In genomic region chr5:143346367-143346766, GRCm38 (mm10) we compare ENCODE assay signal across 23 mouse cellular contexts. TPM values are rescaled to one million over a fixed set of nuclear protein-coding genes. Genes with fewer than 3 reads are reported as not detected.
DNase-seq lines count a peak whose midpoint lies in the region; ATAC-seq and TF ChIP-seq lines count a peak whose summit lies in the region.
"Had no signal": no experiment of that assay in that cellular context is flagged by ENCODE, and none has a peak within 500 bp of the region (broad histone marks: within the 10 kb centered on the region; RNA-seq: fewer than 3 reads in every experiment).

No protein-coding gene starts in this region.

- H3K9me3 ChIP-seq in hindbrain, postnatal 0 days (ENCODE audit: low read length) = peaks cover 7% of the 10 kb centered on the region; the same call in 1 of the 2 replicates
- peaks cover 10% of the 10 kb centered on the region; the same call in 1 of the 2 replicates for H3K9me3 ChIP-seq in hindbrain, embryonic 14.5 days (ENCODE audit: control insufficient read depth, low read length)
- no peaks in the 10 kb centered on the region for H3K9me3 ChIP-seq in kidney, embryonic 15.5 days (replicated peaks)
- H3K9me3 ChIP-seq in neural tube, embryonic 15.5 days (replicated peaks) = no peaks in the 10 kb centered on the region; the same call in 1 of the 2 replicates

- WGBS in hindbrain, postnatal 0 days = 51% methylated on average over 8 of the region's 8 CpGs
- 68% methylated on average over 8 of the region's 8 CpGs for WGBS in hindbrain, embryonic 14.5 days
- 44% methylated on average over 8 of the region's 8 CpGs for WGBS in kidney, embryonic 15.5 days
- WGBS in neural tube, embryonic 15.5 days = 54% methylated on average over 8 of the region's 8 CpGs

- no peak for ATAC-seq in hindbrain, postnatal 0 days
- no peak for ATAC-seq in hindbrain, embryonic 14.5 days (ENCODE audit: low FRiP score)
- ATAC-seq in kidney, embryonic 15.5 days (replicated peaks; ENCODE audit: low FRiP score) = peak; percentile 86
- ATAC-seq in neural tube, embryonic 15.5 days (ENCODE audit: low FRiP score) = no peak
- ATAC-seq in erythroblast, adult 5-6 weeks (replicated peaks; ENCODE audit: low FRiP score, poor library complexity, severe bottlenecking) = no peak
- ATAC-seq: lung, postnatal 0 days had no signal

- H3K36me3 ChIP-seq in hindbrain, postnatal 0 days (ENCODE audit: insufficient read depth, low read length) = no peaks in the 10 kb centered on the region
- H3K36me3 ChIP-seq in hindbrain, embryonic 14.5 days (replicated peaks; ENCODE audit: control insufficient read depth, insufficient read depth) = no peaks in the 10 kb centered on the region
- H3K36me3 ChIP-seq in kidney, embryonic 15.5 days = no peaks in the 10 kb centered on the region
- no peaks in the 10 kb centered on the region for H3K36me3 ChIP-seq in neural tube, embryonic 15.5 days
- H3K36me3 ChIP-seq: embryonic facial prominence, embryonic 13.5 days; heart, embryonic 13.5 days had no signal

- H3K27ac ChIP-seq in hindbrain, postnatal 0 days = no peak overlapping the region
- H3K27ac ChIP-seq in hindbrain, embryonic 14.5 days = no peak overlapping the region
- peak overlapping the region; percentile 62 for H3K27ac ChIP-seq in kidney, embryonic 15.5 days
- peak overlapping the region; percentile 56; the same call in 1 of the 2 replicates for H3K27ac ChIP-seq in neural tube, embryonic 15.5 days (replicated peaks)
- H3K27ac ChIP-seq: embryonic facial prominence, embryonic 13.5 days; heart, embryonic 13.5 days; layer of hippocampus, adult 2 months; liver, embryonic 14.5 days; stomach, postnatal 0 days had no signal

- TF ChIP-seq CTCF in hindbrain, postnatal 0 days (IDR thresholded peaks at IDR 0.05; ENCODE audit: low read depth) = no peak
- no peak for TF ChIP-seq CTCF in brain, embryonic 14.5 days (IDR thresholded peaks at IDR 0.05; ENCODE audit: borderline replicate concordance, extremely low read depth, insufficient read depth, insufficient read length)

- no peak overlapping the region for H3K4me3 ChIP-seq in hindbrain, postnatal 0 days (ENCODE audit: low read length)
- H3K4me3 ChIP-seq in hindbrain, embryonic 14.5 days (replicated peaks; ENCODE audit: low read length) = no peak overlapping the region
- H3K4me3 ChIP-seq in kidney, embryonic 15.5 days (replicated peaks) = no peak overlapping the region
- H3K4me3 ChIP-seq in neural tube, embryonic 15.5 days (replicated peaks) = no peak overlapping the region
- H3K4me3 ChIP-seq: embryonic facial prominence, embryonic 13.5 days; heart, embryonic 13.5 days; layer of hippocampus, adult 2 months had no signal

- H3K27me3 ChIP-seq in hindbrain, postnatal 0 days (ENCODE audit: insufficient read depth, low read length) = no peaks in the 10 kb centered on the region
- H3K27me3 ChIP-seq in hindbrain, embryonic 14.5 days (ENCODE audit: control insufficient read depth, insufficient read depth, low read length) = no peaks in the 10 kb centered on the region
- H3K27me3 ChIP-seq in kidney, embryonic 15.5 days = no peaks in the 10 kb centered on the region
- no peaks in the 10 kb centered on the region for H3K27me3 ChIP-seq in neural tube, embryonic 15.5 days (replicated peaks)
- H3K27me3 ChIP-seq: embryonic facial prominence, embryonic 13.5 days; heart, embryonic 13.5 days had no signal

- no peak for TF ChIP-seq POLR2A in brain, embryonic 14.5 days (IDR thresholded peaks at IDR 0.05; ENCODE audit: borderline replicate concordance, extremely low read depth, insufficient read depth, insufficient read length, poor library complexity, severe bottlenecking)

- H3K4me1 ChIP-seq in hindbrain, postnatal 0 days (ENCODE audit: insufficient read depth, low read length) = no peaks in the 10 kb centered on the region
- no peaks in the 10 kb centered on the region for H3K4me1 ChIP-seq in hindbrain, embryonic 14.5 days (replicated peaks; ENCODE audit: control insufficient read depth, insufficient read depth, low read length)
- H3K4me1 ChIP-seq in kidney, embryonic 15.5 days = 0 out of 2 replicates have a peak, but pooled peaks cover 6% of the 10 kb centered on the region
- H3K4me1 ChIP-seq in neural tube, embryonic 15.5 days = no peaks in the 10 kb centered on the region
- H3K4me1 ChIP-seq: embryonic facial prominence, embryonic 13.5 days; heart, embryonic 13.5 days had no signal

- H3K4me2 ChIP-seq in hindbrain, postnatal 0 days (ENCODE audit: low read depth, low read length) = no peak overlapping the region
- no peak overlapping the region for H3K4me2 ChIP-seq in hindbrain, embryonic 14.5 days (replicated peaks)
- H3K4me2 ChIP-seq in kidney, embryonic 15.5 days = no peak overlapping the region
- H3K4me2 ChIP-seq in neural tube, embryonic 15.5 days = no peak overlapping the region
- H3K4me2 ChIP-seq: embryonic facial prominence, embryonic 13.5 days; heart, embryonic 13.5 days; midbrain, embryonic 11.5 days had no signal

- peak; percentile 40 for DNase-seq in hindbrain, postnatal 0 days (ENCODE audit: low spot score)
- no peak for DNase-seq in hindbrain, embryonic 14.5 days (ENCODE audit: low spot score)
- peak; percentile 70 for DNase-seq in brain, embryonic 14.5 days (ENCODE audit: low read depth)
- no peak for DNase-seq in cerebellum, postnatal 10 days
- DNase-seq in left cerebral cortex, adult 18-20 months (ENCODE audit: low spot score in 2 of 2) = no peak
- DNase-seq: adrenal gland, adult 2 months; B cell, adult 2 months; cerebellum, adult 9-11 months; gastrocnemius, postnatal 10 days; heart, adult 18-20 months; heart, postnatal 4 days; layer of hippocampus, postnatal 36 days; thymus, postnatal 14 days had no signal

- H3K9ac ChIP-seq in hindbrain, postnatal 0 days (replicated peaks; ENCODE audit: low read length) = no peak overlapping the region
- no peak overlapping the region for H3K9ac ChIP-seq in hindbrain, embryonic 14.5 days
- no peak overlapping the region for H3K9ac ChIP-seq in kidney, embryonic 15.5 days
- H3K9ac ChIP-seq in neural tube, embryonic 15.5 days (replicated peaks) = no peak overlapping the region
- H3K9ac ChIP-seq: embryonic facial prominence, embryonic 13.5 days; heart, embryonic 13.5 days; liver, embryonic 14.5 days had no signal

RNA-seq across cellular contexts. Expression of gene Grid2ip, which starts 10.8 kb away (rescaled TPM):
- 2.4 and 5.1 TPM in 2 replicates for total RNA-seq in hindbrain, postnatal 0 days (2014; rRNA removed)
- polyA plus RNA-seq in hindbrain, postnatal 0 days (2015; fragmentation: Nextera tagmentation; extraction: Ambion mirVana) = 1.2 and 2.3 TPM in 2 replicates
- polyA plus RNA-seq in hindbrain, embryonic 14.5 days (2014; fragmentation: Nextera tagmentation; extraction: Ambion mirVana) = 0.25 and 0.60 TPM in 2 replicates
- 1.4 and 1.9 TPM in 2 replicates for polyA plus RNA-seq in brain, embryonic 14.5 days (2012; rRNA removed)
- polyA plus RNA-seq in kidney, embryonic 15.5 days (2015; fragmentation: Nextera tagmentation; extraction: Ambion mirVana) = 0.14 TPM in 1 of 2 replicates, not detected in the other
- 0.19 and 0.33 TPM in 2 replicates for polyA plus RNA-seq in neural tube, embryonic 15.5 days (2015; fragmentation: Nextera tagmentation; extraction: Ambion mirVana)
- 0.58 TPM in 1 of 2 replicates, not detected in the other for total RNA-seq in erythroblast, adult 5-6 weeks (2015; ENCODE audit: low replicate concordance)
- total RNA-seq in erythroblast, adult 5-6 weeks (2017; ENCODE audit: low replicate concordance) = not detected in 2 replicates
- total RNA-seq in left cerebral cortex, adult 18-20 months (2021) = 1 to 10 TPM; 3.9 to 4.0 TPM
- total RNA-seq: heart, adult 18-20 months had no signal
- polyA plus RNA-seq: heart, embryonic 13.5 days; lung, postnatal 0 days had no signal

RNA-seq across cellular contexts. Expression of gene Zdhhc4, which starts 17.3 kb away (rescaled TPM):
- total RNA-seq in hindbrain, postnatal 0 days (2014; rRNA removed) = 79.6 and 84.4 TPM in 2 replicates
- 92.1 and 96.7 TPM in 2 replicates for polyA plus RNA-seq in hindbrain, postnatal 0 days (2015; fragmentation: Nextera tagmentation; extraction: Ambion mirVana)
- 72.2 and 78.1 TPM in 2 replicates for polyA plus RNA-seq in hindbrain, embryonic 14.5 days (2014; fragmentation: Nextera tagmentation; extraction: Ambion mirVana)
- 70.3 and 76.3 TPM in 2 replicates for polyA plus RNA-seq in brain, embryonic 14.5 days (2012; rRNA removed)
- polyA plus RNA-seq in kidney, embryonic 15.5 days (2015; fragmentation: Nextera tagmentation; extraction: Ambion mirVana) = 74.3 and 76.4 TPM in 2 replicates
- 75.4 and 77.4 TPM in 2 replicates for polyA plus RNA-seq in neural tube, embryonic 15.5 days (2015; fragmentation: Nextera tagmentation; extraction: Ambion mirVana)
- 8.8 and 23.8 TPM in 2 replicates for total RNA-seq in erythroblast, adult 5-6 weeks (2015; ENCODE audit: low replicate concordance)
- 6.0 and 10.6 TPM in 2 replicates for total RNA-seq in erythroblast, adult 5-6 weeks (2017; ENCODE audit: low replicate concordance)
- 10 to 100 TPM; 37.1 to 41.7 TPM for total RNA-seq in left cerebral cortex, adult 18-20 months (2021)

RNA-seq across cellular contexts. Expression of gene E130309D02Rik, which starts 31.2 kb away (rescaled TPM):
- 42.0 and 44.4 TPM in 2 replicates for total RNA-seq in hindbrain, postnatal 0 days (2014; rRNA removed)
- 21.7 and 23.9 TPM in 2 replicates for polyA plus RNA-seq in hindbrain, postnatal 0 days (2015; fragmentation: Nextera tagmentation; extraction: Ambion mirVana)
- 24.6 and 25.4 TPM in 2 replicates for polyA plus RNA-seq in hindbrain, embryonic 14.5 days (2014; fragmentation: Nextera tagmentation; extraction: Ambion mirVana)
- 33.1 and 33.9 TPM in 2 replicates for polyA plus RNA-seq in brain, embryonic 14.5 days (2012; rRNA removed)
- 39.9 and 43.6 TPM in 2 replicates for polyA plus RNA-seq in kidney, embryonic 15.5 days (2015; fragmentation: Nextera tagmentation; extraction: Ambion mirVana)
- polyA plus RNA-seq in neural tube, embryonic 15.5 days (2015; fragmentation: Nextera tagmentation; extraction: Ambion mirVana) = 25.7 and 30.2 TPM in 2 replicates
- 7.1 and 11.3 TPM in 2 replicates for total RNA-seq in erythroblast, adult 5-6 weeks (2015; ENCODE audit: low replicate concordance)
- total RNA-seq in erythroblast, adult 5-6 weeks (2017; ENCODE audit: low replicate concordance) = 4.3 and 4.6 TPM in 2 replicates
- 10 to 100 TPM; 25.4 to 27.7 TPM for total RNA-seq in left cerebral cortex, adult 18-20 months (2021)

RNA-seq across cellular contexts. Expression of gene Zfp853, which starts 52.9 kb away (rescaled TPM):
- total RNA-seq in hindbrain, postnatal 0 days (2014; rRNA removed) = 31.7 and 33.5 TPM in 2 replicates
- 0.53 and 0.61 TPM in 2 replicates for polyA plus RNA-seq in hindbrain, postnatal 0 days (2015; fragmentation: Nextera tagmentation; extraction: Ambion mirVana)
- polyA plus RNA-seq in hindbrain, embryonic 14.5 days (2014; fragmentation: Nextera tagmentation; extraction: Ambion mirVana) = 0.23 and 0.43 TPM in 2 replicates
- 1.9 and 3.8 TPM in 2 replicates for polyA plus RNA-seq in brain, embryonic 14.5 days (2012; rRNA removed)
- 0.08 TPM in 2 replicates for polyA plus RNA-seq in kidney, embryonic 15.5 days (2015; fragmentation: Nextera tagmentation; extraction: Ambion mirVana)
- 0.23 and 0.31 TPM in 2 replicates for polyA plus RNA-seq in neural tube, embryonic 15.5 days (2015; fragmentation: Nextera tagmentation; extraction: Ambion mirVana)
- not detected in 2 replicates for total RNA-seq in erythroblast, adult 5-6 weeks (2015; ENCODE audit: low replicate concordance)
- total RNA-seq in erythroblast, adult 5-6 weeks (2017; ENCODE audit: low replicate concordance) = not detected in 2 replicates
- 1 to 10 TPM; 4.1 to 4.4 TPM for total RNA-seq in left cerebral cortex, adult 18-20 months (2021)
- polyA plus RNA-seq: lung, postnatal 0 days had no signal

RNA-seq across cellular contexts. Expression of gene Kdelr2, which starts 57.3 kb away (rescaled TPM):
- total RNA-seq in hindbrain, postnatal 0 days (2014; rRNA removed) = 91.8 and 108 TPM in 2 replicates
- polyA plus RNA-seq in hindbrain, postnatal 0 days (2015; fragmentation: Nextera tagmentation; extraction: Ambion mirVana) = 140 and 143 TPM in 2 replicates
- 146 and 147 TPM in 2 replicates for polyA plus RNA-seq in hindbrain, embryonic 14.5 days (2014; fragmentation: Nextera tagmentation; extraction: Ambion mirVana)
- 58.0 and 68.0 TPM in 2 replicates for polyA plus RNA-seq in brain, embryonic 14.5 days (2012; rRNA removed)
- 344 and 350 TPM in 2 replicates for polyA plus RNA-seq in kidney, embryonic 15.5 days (2015; fragmentation: Nextera tagmentation; extraction: Ambion mirVana)
- 141 and 151 TPM in 2 replicates for polyA plus RNA-seq in neural tube, embryonic 15.5 days (2015; fragmentation: Nextera tagmentation; extraction: Ambion mirVana)
- total RNA-seq in erythroblast, adult 5-6 weeks (2015; ENCODE audit: low replicate concordance) = 17.6 and 19.6 TPM in 2 replicates
- total RNA-seq in erythroblast, adult 5-6 weeks (2017; ENCODE audit: low replicate concordance) = 15.5 and 29.2 TPM in 2 replicates
- 10 to 100 TPM; 37.4 to 39.9 TPM for total RNA-seq in left cerebral cortex, adult 18-20 months (2021)

Comparison
In these comparisons a context has a peak if more than half of its experiments do, and no peak if none do; other contexts are left out.
1. DNase-seq: peak in hindbrain, postnatal 0 days (single experiment) and brain, embryonic 14.5 days (single experiment); none in hindbrain, embryonic 14.5 days (single experiment), cerebellum, postnatal 10 days (0 of 2) and left cerebral cortex, adult 18-20 months (0 of 2).
2. H3K27ac ChIP-seq: peak in kidney, embryonic 15.5 days (single experiment) and neural tube, embryonic 15.5 days (single experiment); none in hindbrain, postnatal 0 days (single experiment) and hindbrain, embryonic 14.5 days (single experiment).